Comparison of ENCODE assay signal across 8 mouse cellular contexts in genomic region chr8:106432954-106433570, GRCm38 (mm10). TPM values are rescaled to one million over a fixed set of nuclear protein-coding genes. Genes with fewer than 3 reads are reported as not detected.
DNase-seq lines count a peak whose midpoint lies in the region; ATAC-seq and TF ChIP-seq lines count a peak whose summit lies in the region.

No protein-coding gene starts in this region.

- peak; percentile 71 for DNase-seq in 416B (ENCODE audit: low read depth)
- DNase-seq in heart, embryonic 10.5 days (ENCODE audit: low spot score), result peak; percentile 90
- peak; percentile 81 for DNase-seq in liver
- peak; percentile 76 to 93 for DNase-seq in spleen, postnatal 4 days (ENCODE audit: low spot score in 2 of 2)

- H3K4me1 ChIP-seq in bone marrow, adult 2 months (ENCODE audit: control insufficient read depth, insufficient read depth, low read length), result no peaks in the 10 kb centered on the region
- H3K4me1 ChIP-seq in embryonic facial prominence, embryonic 15.5 days, result 0 out of 2 replicates have a peak, but pooled peaks cover 6% of the 10 kb centered on the region
- 0 out of 2 replicates have a peak, but pooled peaks cover 4% of the 10 kb centered on the region for H3K4me1 ChIP-seq in heart, embryonic 10.5 days
- H3K4me1 ChIP-seq in kidney, embryonic 15.5 days, result peaks cover 13% of the 10 kb centered on the region; the same call in 1 of the 2 replicates

- ATAC-seq in embryonic facial prominence, embryonic 15.5 days (ENCODE audit: insufficient number of reproducible peaks, low FRiP score, low TSS enrichment, low read depth), result no peak
- ATAC-seq in kidney, embryonic 15.5 days (replicated peaks; ENCODE audit: low FRiP score), result no peak

- peak overlapping the region; percentile 51 for H3K4me2 ChIP-seq in embryonic facial prominence, embryonic 15.5 days (replicated peaks)
- peak overlapping the region; percentile 64 for H3K4me2 ChIP-seq in kidney, embryonic 15.5 days
- peak overlapping the region; percentile 64 for H3K4me2 ChIP-seq in myocyte (ENCODE audit: low read depth)

- H3K4me3 ChIP-seq in bone marrow, adult 2 months (replicated peaks; ENCODE audit: control insufficient read depth, low read depth, low read length), result no peak overlapping the region
- peak overlapping the region; percentile 40 for H3K4me3 ChIP-seq in embryonic facial prominence, embryonic 15.5 days (replicated peaks)
- peak overlapping the region; percentile 49 for H3K4me3 ChIP-seq in heart, embryonic 10.5 days
- H3K4me3 ChIP-seq in kidney, embryonic 15.5 days (replicated peaks), result peak overlapping the region; percentile 42
- peak overlapping the region; percentile 12 for H3K4me3 ChIP-seq in myocyte

- no peak overlapping the region for H3K27ac ChIP-seq in bone marrow, adult 2 months (ENCODE audit: control insufficient read depth, insufficient read depth, low read depth, low read length, poor library complexity)
- no peak overlapping the region for H3K27ac ChIP-seq in embryonic facial prominence, embryonic 15.5 days (replicated peaks)
- H3K27ac ChIP-seq in heart, embryonic 10.5 days, result no peak overlapping the region; the same call in 1 of the 2 replicates
- no peak overlapping the region for H3K27ac ChIP-seq in kidney, embryonic 15.5 days

- 10% methylated on average over 20 of the region's 20 CpGs for WGBS in bone marrow, adult 2 months
- 7% methylated on average over 19 of the region's 20 CpGs for WGBS in embryonic facial prominence, embryonic 15.5 days
- WGBS in heart, embryonic 10.5 days, result 7% methylated on average over 20 of the region's 20 CpGs
- WGBS in kidney, embryonic 15.5 days, result 6% methylated on average over 20 of the region's 20 CpGs

- no peaks in the 10 kb centered on the region for H3K9me3 ChIP-seq in embryonic facial prominence, embryonic 15.5 days (replicated peaks)
- H3K9me3 ChIP-seq in heart, embryonic 10.5 days, result no peaks in the 10 kb centered on the region
- H3K9me3 ChIP-seq in kidney, embryonic 15.5 days (replicated peaks), result peaks cover 1% of the 10 kb centered on the region; the same call in 1 of the 2 replicates

- H3K36me3 ChIP-seq in embryonic facial prominence, embryonic 15.5 days, result no peaks in the 10 kb centered on the region
- peaks cover 1% of the 10 kb centered on the region; the same call in 1 of the 2 replicates for H3K36me3 ChIP-seq in heart, embryonic 10.5 days
- H3K36me3 ChIP-seq in kidney, embryonic 15.5 days, result peaks cover 3% of the 10 kb centered on the region
- no peaks in the 10 kb centered on the region for H3K36me3 ChIP-seq in myocyte (ENCODE audit: control insufficient read depth, insufficient read depth)

- H3K79me2 ChIP-seq in myocyte (ENCODE audit: control insufficient read depth, insufficient read depth), result no peaks in the 10 kb centered on the region

- H3ac ChIP-seq in myocyte (ENCODE audit: control insufficient read depth, insufficient read length), result no peak overlapping the region

- TF ChIP-seq CTCF in bone marrow, adult 2 months (IDR thresholded peaks at IDR 0.05; ENCODE audit: control insufficient read depth, insufficient read depth, low read length), result peak; percentile 97

- no peak for TF ChIP-seq POLR2A in bone marrow, adult 2 months (IDR thresholded peaks at IDR 0.05; ENCODE audit: borderline replicate concordance, control insufficient read depth, low read depth, low read length)
- no peak for TF ChIP-seq POLR2A in myocyte (IDR thresholded peaks at IDR 0.05; ENCODE audit: insufficient read length, low read depth)

- peak overlapping the region; percentile 28 for H3K9ac ChIP-seq in embryonic facial prominence, embryonic 15.5 days
- no peak overlapping the region for H3K9ac ChIP-seq in kidney, embryonic 15.5 days

- peaks cover 8% of the 10 kb centered on the region; the same call in 1 of the 2 replicates for H3K27me3 ChIP-seq in embryonic facial prominence, embryonic 15.5 days
- H3K27me3 ChIP-seq in heart, embryonic 10.5 days (ENCODE audit: insufficient read depth, poor library complexity, severe bottlenecking), result peaks cover 11% of the 10 kb centered on the region; the same call in 1 of the 2 replicates
- H3K27me3 ChIP-seq in kidney, embryonic 15.5 days, result peaks cover 18% of the 10 kb centered on the region
- no peaks in the 10 kb centered on the region for H3K27me3 ChIP-seq in myocyte (ENCODE audit: control insufficient read depth, insufficient read depth, insufficient read length)

TF ChIP-seq in myocyte, 11 proteins besides CTCF, POLR2A, EP300 and RAD21:
- no peak for TF ChIP-seq TCF12 (IDR thresholded peaks at IDR 0.05; ENCODE audit: insufficient read depth, poor library complexity, severe bottlenecking)
- no peak for TF ChIP-seq E2F4 (IDR thresholded peaks at IDR 0.05; ENCODE audit: insufficient read depth)
- no peak for TF ChIP-seq MYOG (IDR thresholded peaks at IDR 0.05; ENCODE audit: control insufficient read depth in 1 of 3, insufficient read depth in 1 of 3, insufficient read length in 2 of 3, low read depth in 2 of 3)
- peak in 1 of 3 experiments; percentile 28 for TF ChIP-seq MYOD1 (IDR thresholded peaks at IDR 0.05; ENCODE audit: control insufficient read depth in 1 of 3, insufficient read length in 2 of 3, low read depth in 2 of 3)

RNA-seq across cellular contexts. Expression of gene Zfp90, which starts 17.9 kb away (rescaled TPM):
- polyA plus RNA-seq in bone marrow, adult 2 months (2011; ENCODE audit: insufficient read depth, insufficient read length, low replicate concordance, missing spikeins), result 3.3 and 10.6 TPM in 2 replicates
- 22.2 and 23.9 TPM in 2 replicates for polyA plus RNA-seq in embryonic facial prominence, embryonic 15.5 days (2015; fragmentation: Nextera tagmentation; extraction: Ambion mirVana)
- 12.5 and 19.3 TPM in 2 replicates for polyA plus RNA-seq in heart, embryonic 10.5 days (2016; fragmentation: Nextera tagmentation; extraction: Ambion mirVana)
- polyA plus RNA-seq in kidney, embryonic 15.5 days (2015; fragmentation: Nextera tagmentation; extraction: Ambion mirVana), result 16.9 and 20.8 TPM in 2 replicates
- 3.9 TPM for polyA plus RNA-seq in myocyte (2012; fragmentation: generic; extraction: Trizol)
